Mouse (Mus musculus): ENCODE measurements at regions not wholly inside any gene's neighbourhood (a gene's known extent, or its start where the extent isn't known, plus 50 kb on each side); places are given as distances from the start of the nearest gene placed in this dataset.

- TF ChIP-seq EP300 (IDR thresholded peaks at IDR 0.05; ENCODE audit: low read depth in 1 of 2, low read length in 2 of 2) = no peak
- no peak for TF ChIP-seq POLR2A (IDR thresholded peaks at IDR 0.05; ENCODE audit: control insufficient read depth in 1 of 2, insufficient read depth in 1 of 2, low read depth in 1 of 2, low read length in 2 of 2, poor library complexity in 1 of 2)
- TF ChIP-seq CTCF (IDR thresholded peaks at IDR 0.05 in 2 of 3, conservative IDR thresholded peaks at IDR 0.05 in 1 of 3; ENCODE audit: control insufficient read depth in 1 of 3, insufficient read depth in 1 of 3, low read depth in 2 of 3, low read length in 3 of 3, poor library complexity in 1 of 3, severe bottlenecking in 1 of 3) = no peak
- TF ChIP-seq ELF1 (IDR thresholded peaks at IDR 0.05; ENCODE audit: low read depth, low read length) = no peak
- no peak for TF ChIP-seq JUND (IDR thresholded peaks at IDR 0.05; ENCODE audit: low read depth, low read length)
- no peak for TF ChIP-seq MXI1 (IDR thresholded peaks at IDR 0.05; ENCODE audit: low read depth, low read length)
- no peak for TF ChIP-seq CHD2 (IDR thresholded peaks at IDR 0.05; ENCODE audit: low read length)
- no peak for TF ChIP-seq ETS1 (IDR thresholded peaks at IDR 0.05; ENCODE audit: low read depth, low read length)
- TF ChIP-seq RCOR1 (IDR thresholded peaks at IDR 0.05; ENCODE audit: low read depth, low read length) = no peak
- TF ChIP-seq HCFC1 (IDR thresholded peaks at IDR 0.05; ENCODE audit: low read depth, low read length) = no peak
- TF ChIP-seq USF2 (IDR thresholded peaks at IDR 0.05; ENCODE audit: borderline replicate concordance in 1 of 2, insufficient read depth in 1 of 2, low read depth in 1 of 2, low read length in 2 of 2) = no peak
These were observed 108.1 kb upstream of the Lpar1 start for GRCm38 (mm10) chr4:58661781-58662293.

Data from MEL (cell line).